In genomic region chr4:63769161-63769560, GRCm38 (mm10) we compare ENCODE assay signal across 24 mouse cellular contexts. TPM values are rescaled to one million over a fixed set of nuclear protein-coding genes. Genes with fewer than 3 reads are reported as not detected.
"Had no signal": no experiment of that assay in that cellular context is flagged by ENCODE, and none has a peak within 500 bp of the region (broad histone marks: within the 10 kb centered on the region; RNA-seq: fewer than 3 reads in every experiment).

No protein-coding gene starts in this region.

- H3K4me3 ChIP-seq: liver, embryonic 12.5 days; lung, embryonic 15.5 days; midbrain, embryonic 13.5 days; midbrain, embryonic 15.5 days; myocyte; neural tube, embryonic 13.5 days; neural tube, embryonic 15.5 days; stomach, embryonic 15.5 days had no signal

- H3K27ac ChIP-seq: liver, embryonic 12.5 days; liver, embryonic 14.5 days; lung, embryonic 15.5 days; midbrain, embryonic 13.5 days; midbrain, embryonic 15.5 days; neural tube, embryonic 13.5 days; neural tube, embryonic 15.5 days; stomach, embryonic 15.5 days; stomach, postnatal 0 days had no signal

- ATAC-seq: liver, embryonic 12.5 days; lung, postnatal 0 days; midbrain, embryonic 13.5 days; midbrain, embryonic 15.5 days had no signal

- H3K36me3 ChIP-seq: liver, embryonic 12.5 days; lung, embryonic 15.5 days; midbrain, embryonic 13.5 days; midbrain, embryonic 15.5 days; neural tube, embryonic 13.5 days; neural tube, embryonic 15.5 days; stomach, embryonic 15.5 days had no signal

- H3K4me2 ChIP-seq: liver, embryonic 12.5 days; lung, embryonic 15.5 days; midbrain, embryonic 11.5 days; midbrain, embryonic 13.5 days; midbrain, embryonic 15.5 days; neural tube, embryonic 13.5 days; neural tube, embryonic 15.5 days; stomach, embryonic 15.5 days had no signal

- H3K27me3 ChIP-seq: liver, embryonic 12.5 days; lung, embryonic 15.5 days; midbrain, embryonic 13.5 days; midbrain, embryonic 15.5 days; neural tube, embryonic 13.5 days; neural tube, embryonic 15.5 days; stomach, embryonic 15.5 days had no signal

- H3K9ac ChIP-seq: liver, embryonic 12.5 days; liver, embryonic 14.5 days; lung, embryonic 15.5 days; midbrain, embryonic 13.5 days; midbrain, embryonic 15.5 days; neural tube, embryonic 13.5 days; neural tube, embryonic 15.5 days; stomach, embryonic 15.5 days had no signal

- DNase-seq: lung, adult 2 months; lung, postnatal 14 days; lung, postnatal 4 days; retina, postnatal 1 day; right cerebral cortex, adult 18-20 months; right cerebral cortex, postnatal 25 days; right cerebral cortex, postnatal 4 days; thymus, adult 2 months; thymus, postnatal 25 days; thymus, postnatal 4 days had no signal

- H3K9me3 ChIP-seq: liver, embryonic 12.5 days; lung, embryonic 15.5 days; midbrain, embryonic 13.5 days; midbrain, embryonic 15.5 days; neural tube, embryonic 13.5 days; neural tube, embryonic 15.5 days; stomach, embryonic 15.5 days had no signal

- H3K4me1 ChIP-seq: liver, embryonic 12.5 days; lung, embryonic 15.5 days; midbrain, embryonic 13.5 days; midbrain, embryonic 15.5 days; neural tube, embryonic 13.5 days; neural tube, embryonic 15.5 days; stomach, embryonic 15.5 days had no signal

RNA-seq across cellular contexts. Expression of gene Tnfsf15, which starts 24.2 kb away (rescaled TPM):
- total RNA-seq: megakaryocyte-erythroid progenitor cell, adult 5-6 weeks had no signal
- polyA plus RNA-seq: liver, embryonic 12.5 days; midbrain, embryonic 11.5 days; midbrain, embryonic 13.5 days; midbrain, embryonic 15.5 days; neural tube, embryonic 11.5 days; neural tube, embryonic 13.5 days; neural tube, embryonic 15.5 days had no signal
